Mouse (Mus musculus): ENCODE measurements around the gene Cdkal1. TPM values are rescaled to one million over a fixed set of nuclear protein-coding genes. Genes with fewer than 3 reads are reported as not detected.

Gene Cdkal1
- polyA plus RNA-seq, 2 experiments = 2.0 to 7.7 TPM

- no peak for TF ChIP-seq EP300 (IDR thresholded peaks at IDR 0.05; ENCODE audit: low read depth)
- TF ChIP-seq CTCF (IDR thresholded peaks at IDR 0.05; ENCODE audit: low read depth) = no peak
- Histone ChIP-seq H3K9ac (replicated peaks) (no peak overlapping the region), H3K4me1 (replicated peaks; ENCODE audit: control insufficient read depth in 2 of 2, insufficient read depth in 2 of 2, low read length in 1 of 2) (no peaks in the 10 kb centered on the region), H3K36me3 (replicated peaks; ENCODE audit: control insufficient read depth, insufficient read depth, low read depth) (no peaks in the 10 kb centered on the region), H3K4me2 (ENCODE audit: low read depth) (no peak overlapping the region), H3K27ac (no peak overlapping the region), H3K4me3 (ENCODE audit: insufficient read depth in 1 of 2, low read depth in 2 of 2, low read length in 2 of 2) (no peak overlapping the region), H3K9me3 (ENCODE audit: control insufficient read depth, low read length) (no peaks in the 10 kb centered on the region), H3K27me3 (ENCODE audit: control insufficient read depth, insufficient read depth, low read length) (no peaks in the 10 kb centered on the region)
- ATAC-seq (ENCODE audit: insufficient read depth) (no peak), DNase-seq (ENCODE audit: low read depth in 3 of 3, low spot score in 3 of 3) (no peak)
- 49% methylated on average over 3 of the region's 3 CpGs for WGBS (ENCODE audit: insufficient replicate concordance)
Observed at GRCm38 (mm10) chr13:29414470-29414869, 441.0 kb downstream of the Cdkal1 start.

- Histone ChIP-seq H3K9me3 (ENCODE audit: control insufficient read depth, low read length) (no peaks in the 10 kb centered on the region), H3K4me3 (ENCODE audit: insufficient read depth in 1 of 2, low read depth in 2 of 2, low read length in 2 of 2) (no peak overlapping the region), H3K4me2 (ENCODE audit: low read depth) (no peak overlapping the region), H3K4me1 (replicated peaks; ENCODE audit: control insufficient read depth in 2 of 2, insufficient read depth in 2 of 2, low read length in 1 of 2) (no peaks in the 10 kb centered on the region), H3K27me3 (ENCODE audit: control insufficient read depth, insufficient read depth, low read length) (no peaks in the 10 kb centered on the region), H3K36me3 (replicated peaks; ENCODE audit: control insufficient read depth, insufficient read depth, low read depth) (no peaks in the 10 kb centered on the region), H3K9ac (replicated peaks) (no peak overlapping the region), H3K27ac (no peak overlapping the region)
- DNase-seq (ENCODE audit: low read depth in 3 of 3, low spot score in 3 of 3) = no peak
- no peak for TF ChIP-seq CTCF (IDR thresholded peaks at IDR 0.05; ENCODE audit: low read depth)
- no peak for TF ChIP-seq EP300 (IDR thresholded peaks at IDR 0.05; ENCODE audit: low read depth)
- WGBS (ENCODE audit: insufficient replicate concordance) = 67% methylated on average over 6 of the region's 6 CpGs
- no peak for ATAC-seq (ENCODE audit: insufficient read depth)
Observed at GRCm38 (mm10) chr13:29411176-29411575, 444.3 kb downstream of the Cdkal1 start.

GRCm38 (mm10) chr13:29407619-29408018, 447.9 kb downstream of the Cdkal1 start:
- TF ChIP-seq CTCF (IDR thresholded peaks at IDR 0.05; ENCODE audit: low read depth) = no peak
- TF ChIP-seq EP300 (IDR thresholded peaks at IDR 0.05; ENCODE audit: low read depth) = no peak
- no peaks in the 10 kb centered on the region for H3K27me3 ChIP-seq (ENCODE audit: control insufficient read depth, insufficient read depth, low read length)
- WGBS (ENCODE audit: insufficient replicate concordance) = 81% methylated on average over 1 of the region's 1 CpGs
- H3K9ac ChIP-seq (replicated peaks) = no peak overlapping the region
- no peak overlapping the region for H3K4me2 ChIP-seq (ENCODE audit: low read depth)
- DNase-seq (ENCODE audit: low read depth in 3 of 3, low spot score in 3 of 3) = no peak
- no peaks in the 10 kb centered on the region for H3K9me3 ChIP-seq (ENCODE audit: control insufficient read depth, low read length)
- H3K4me1 ChIP-seq (replicated peaks; ENCODE audit: control insufficient read depth in 2 of 2, insufficient read depth in 2 of 2, low read length in 1 of 2) = no peaks in the 10 kb centered on the region
- no peak for ATAC-seq (ENCODE audit: insufficient read depth)
- H3K4me3 ChIP-seq (ENCODE audit: insufficient read depth in 1 of 2, low read depth in 2 of 2, low read length in 2 of 2) = no peak overlapping the region
- H3K27ac ChIP-seq = no peak overlapping the region
- H3K36me3 ChIP-seq (replicated peaks; ENCODE audit: control insufficient read depth, insufficient read depth, low read depth) = no peaks in the 10 kb centered on the region

- 54% methylated on average over 5 of the region's 5 CpGs for WGBS (ENCODE audit: insufficient replicate concordance)
- H3K9me3 ChIP-seq (ENCODE audit: control insufficient read depth, low read length) = no peaks in the 10 kb centered on the region
- TF ChIP-seq CTCF (IDR thresholded peaks at IDR 0.05; ENCODE audit: low read depth) = no peak
- TF ChIP-seq EP300 (IDR thresholded peaks at IDR 0.05; ENCODE audit: low read depth) = no peak
- no peaks in the 10 kb centered on the region for H3K36me3 ChIP-seq (replicated peaks; ENCODE audit: control insufficient read depth, insufficient read depth, low read depth)
- no peak for DNase-seq (ENCODE audit: low read depth in 3 of 3, low spot score in 3 of 3)
- H3K4me3 ChIP-seq (ENCODE audit: insufficient read depth in 1 of 2, low read depth in 2 of 2, low read length in 2 of 2) = no peak overlapping the region
- no peaks in the 10 kb centered on the region for H3K27me3 ChIP-seq (ENCODE audit: control insufficient read depth, insufficient read depth, low read length)
- H3K4me2 ChIP-seq (ENCODE audit: low read depth) = no peak overlapping the region
- H3K9ac ChIP-seq (replicated peaks) = no peak overlapping the region
- no peak for ATAC-seq (ENCODE audit: insufficient read depth)
- no peak overlapping the region for H3K27ac ChIP-seq
- no peaks in the 10 kb centered on the region for H3K4me1 ChIP-seq (replicated peaks; ENCODE audit: control insufficient read depth in 2 of 2, insufficient read depth in 2 of 2, low read length in 1 of 2)
Observed at GRCm38 (mm10) chr13:29405316-29405715, 450.2 kb downstream of the Cdkal1 start.

- TF ChIP-seq CTCF (IDR thresholded peaks at IDR 0.05; ENCODE audit: low read depth) (no peak), EP300 (IDR thresholded peaks at IDR 0.05; ENCODE audit: low read depth) (no peak)
- no peaks in the 10 kb centered on the region for H3K36me3 ChIP-seq (replicated peaks; ENCODE audit: control insufficient read depth, insufficient read depth, low read depth)
- H3K4me1 ChIP-seq (replicated peaks; ENCODE audit: control insufficient read depth in 2 of 2, insufficient read depth in 2 of 2, low read length in 1 of 2) = no peaks in the 10 kb centered on the region
- H3K9ac ChIP-seq (replicated peaks) = no peak overlapping the region
- H3K9me3 ChIP-seq (ENCODE audit: control insufficient read depth, low read length) = no peaks in the 10 kb centered on the region
- no peaks in the 10 kb centered on the region for H3K27me3 ChIP-seq (ENCODE audit: control insufficient read depth, insufficient read depth, low read length)
- ATAC-seq (ENCODE audit: insufficient read depth) (no peak), DNase-seq (ENCODE audit: low read depth in 3 of 3, low spot score in 3 of 3) (no peak)
- H3K4me3 ChIP-seq (ENCODE audit: insufficient read depth in 1 of 2, low read depth in 2 of 2, low read length in 2 of 2) = no peak overlapping the region
- WGBS (ENCODE audit: insufficient replicate concordance) = 64% methylated on average over 5 of the region's 5 CpGs
- no peak overlapping the region for H3K4me2 ChIP-seq (ENCODE audit: low read depth)
- no peak overlapping the region for H3K27ac ChIP-seq
Observed at GRCm38 (mm10) chr13:29403217-29403616, 452.3 kb downstream of the Cdkal1 start.

Data from liver, embryonic 14.5 days (tissue).